Mouse (Mus musculus) thymus, adult 2 months (tissue): Measurements from ENCODE around the gene Tesk2. TPM values are rescaled to one million over a fixed set of nuclear protein-coding genes. Genes with fewer than 3 reads are reported as not detected.

ENCODE experiments used
- DNase-seq: peaks from one replicate; pipeline ENCODE4 v3.0.0; 2021
- H3K27ac ChIP-seq: fragments of 200-500 bp; 2 replicates; pipeline ENCODE4 v1.5.1; 2012; ENCODE audit warnings: low read length, control low read depth; ENCODE audit not compliant: control insufficient read depth, insufficient read depth
- H3K27me3 ChIP-seq: fragments of 200-500 bp; 2 replicates; pipeline ENCODE4 v1.6.1; 2012; ENCODE audit warnings: mild to moderate bottlenecking, low read length, moderate library complexity, mixed read lengths; ENCODE audit not compliant: control insufficient read depth, insufficient read depth
- H3K36me3 ChIP-seq: fragments of 200-500 bp; 2 replicates; pipeline ENCODE4 v1.6.1; 2012; ENCODE audit warnings: mild to moderate bottlenecking, low read length, moderate library complexity; ENCODE audit not compliant: control insufficient read depth, insufficient read depth
- H3K4me1 ChIP-seq: fragments of 200-500 bp; replicated peaks from 2 replicates; pipeline ENCODE4 v1.6.1; 2012; ENCODE audit warnings: low read length; ENCODE audit not compliant: control insufficient read depth, insufficient read depth
- H3K4me3 ChIP-seq: fragments of 200-500 bp; 2 replicates; pipeline ENCODE4 v1.5.1; 2012; ENCODE audit warnings: mild to moderate bottlenecking, low read length, control low read depth, moderate library complexity; ENCODE audit not compliant: control insufficient read depth, insufficient read depth
- CTCF ChIP-seq: fragments of 200-500 bp; IDR thresholded peaks from 2 replicates; pipeline ENCODE4 v1.5.1; 2012; ENCODE audit warnings: mild to moderate bottlenecking, control low read depth, low read length, moderate library complexity, borderline replicate concordance; ENCODE audit not compliant: control insufficient read depth, poor library complexity, insufficient read depth; ENCODE audit errors: extremely low read depth
- POLR2A ChIP-seq: fragments of 200-500 bp; IDR thresholded peaks from 2 replicates; pipeline ENCODE4 v1.6.1; 2012; ENCODE audit warnings: mild to moderate bottlenecking, low read length, control low read depth, moderate library complexity; ENCODE audit not compliant: control insufficient read depth, poor library complexity, insufficient read depth; ENCODE audit errors: extremely low read depth
- WGBS: fragments of 180-500 bp; shearing (Covaris S2); methylation state at CpG from one replicate; pipeline ENCODE4 v1.1.7; 2018; 5-methylcytosine and 5-hydroxymethylcytosine counted together
- polyA plus RNA-seq: library from polyadenylated mRNA; depleted of rRNA; stranded (reverse); fragments of >200 nt; gene quantifications from 2 replicates; pipeline ENCODE4 v1.2.3, GENCODE M21; 2012

The Tesk2 gene
- polyA plus RNA-seq, 1 experiment = 4.4 TPM

DNA sequence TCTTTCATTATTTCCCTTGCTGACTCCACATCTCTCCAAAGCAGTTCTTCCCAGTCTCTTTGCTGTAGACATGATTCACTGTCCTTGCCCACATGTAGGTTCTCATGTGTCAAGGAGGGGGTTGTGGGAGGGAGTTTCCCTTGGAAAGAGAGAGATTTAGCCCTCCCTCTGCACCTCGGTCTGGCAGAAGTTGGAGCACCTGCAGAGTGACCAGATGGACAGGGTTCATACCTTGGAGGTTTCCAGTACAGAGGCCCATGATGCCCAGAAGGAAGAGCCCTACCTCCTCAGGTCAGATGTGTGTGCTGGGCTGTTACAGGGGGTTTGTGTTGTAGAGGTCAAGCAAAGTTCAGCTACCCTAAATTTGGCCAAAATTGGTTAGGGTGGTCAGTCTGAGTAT is 8.2 kb upstream of the Tesk2 start:
- 0 out of 2 replicates have a peak, but pooled peaks cover 5% of the 10 kb centered on the region for H3K4me1 ChIP-seq
- H3K36me3 ChIP-seq = no peaks in the 10 kb centered on the region
- no peak for TF ChIP-seq POLR2A
- no peak for TF ChIP-seq CTCF
- DNase-seq = no peak
- WGBS = 82% methylated on average over 1 of the region's 1 CpGs
- no peaks in the 10 kb centered on the region for H3K27me3 ChIP-seq
- no peak overlapping the region for H3K27ac ChIP-seq
- no peak overlapping the region for H3K4me3 ChIP-seq

DNA sequence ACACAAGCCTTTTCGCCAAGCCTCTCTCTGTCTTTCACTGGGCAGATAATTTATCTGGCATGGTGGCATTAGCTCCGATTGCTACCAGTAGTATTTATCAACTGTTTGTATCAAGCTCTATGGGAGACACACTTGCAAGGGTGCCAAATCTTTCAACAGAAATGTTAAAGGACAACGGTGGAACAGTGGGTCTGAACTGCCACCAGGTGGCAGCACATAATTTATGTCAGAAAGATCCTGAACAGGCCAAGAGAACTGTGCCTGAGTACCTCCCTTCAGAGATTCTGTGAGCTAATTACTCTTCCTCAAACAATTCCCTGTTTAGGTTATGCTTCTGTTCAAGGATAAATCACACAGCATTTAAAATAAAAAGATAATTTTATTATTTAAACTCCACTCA is 1.4 kb upstream of the Tesk2 start:
- peak; percentile 68 for DNase-seq
- Histone ChIP-seq H3K27ac (no peak overlapping the region), H3K27me3 (no peaks in the 10 kb centered on the region), H3K4me1 (0 out of 2 replicates have a peak, but pooled peaks cover 5% of the 10 kb centered on the region), H3K36me3 (no peaks in the 10 kb centered on the region), H3K4me3 (no peak overlapping the region)
- 35% methylated on average over 3 of the region's 3 CpGs for WGBS
- TF ChIP-seq POLR2A (no peak), CTCF (no peak)

DNA sequence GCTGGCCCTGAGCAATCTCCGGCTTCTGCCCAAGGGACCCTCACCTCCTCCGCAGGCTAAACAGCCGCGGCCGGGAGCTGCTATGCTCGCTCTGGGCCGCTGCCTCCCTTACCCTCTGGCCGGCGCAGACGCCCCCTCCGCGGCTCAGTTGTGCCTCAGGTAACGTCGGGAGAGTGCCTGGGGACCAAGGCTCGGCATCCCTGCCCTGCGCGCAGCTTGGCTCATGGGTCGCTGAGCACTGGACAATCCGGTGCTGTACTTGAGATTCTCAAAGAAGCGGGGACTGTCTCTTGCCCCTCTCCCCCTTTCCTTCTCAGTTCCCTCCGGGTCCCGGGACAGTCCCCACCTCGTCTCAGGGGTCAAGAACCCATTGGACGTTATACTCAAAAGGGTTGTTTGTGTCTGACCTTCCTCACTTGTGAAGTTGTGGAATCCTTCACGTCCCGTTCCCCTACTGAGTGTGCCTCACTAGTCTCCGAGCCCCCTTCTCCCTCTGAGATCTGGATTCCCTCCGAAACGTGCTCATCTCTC is 415 bp downstream of the Tesk2 start:
- TF ChIP-seq POLR2A = no peak
- TF ChIP-seq CTCF = no peak
- WGBS = 1% methylated on average over 29 of the region's 29 CpGs
- 0 out of 2 replicates have a peak, but pooled peaks cover 5% of the 10 kb centered on the region for H3K4me1 ChIP-seq
- no peaks in the 10 kb centered on the region for H3K36me3 ChIP-seq
- H3K27me3 ChIP-seq = no peaks in the 10 kb centered on the region
- peak overlapping the region; percentile 68 for H3K4me3 ChIP-seq
- no peak for DNase-seq
- no peak overlapping the region for H3K27ac ChIP-seq

DNA sequence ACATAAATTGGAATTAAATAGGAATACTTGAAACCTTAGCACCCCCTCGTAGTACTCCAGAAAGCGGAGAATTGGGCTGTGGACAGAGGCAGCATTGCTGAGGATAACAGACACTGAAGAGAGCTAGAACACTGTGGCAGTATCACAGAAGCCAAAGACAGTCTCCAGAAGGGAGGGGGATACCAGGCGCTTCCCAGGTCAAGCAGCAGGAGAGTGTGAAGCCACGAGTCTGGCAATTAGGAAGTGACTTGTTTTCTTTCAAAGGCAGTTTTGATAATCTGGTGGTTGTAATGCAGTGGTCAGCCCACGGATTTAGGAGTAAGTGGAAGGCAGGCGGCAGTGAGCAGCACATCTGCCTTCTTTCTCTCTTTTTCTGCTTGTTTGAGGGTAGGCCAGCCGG is 1.5 kb downstream of the Tesk2 start:
- H3K27me3 ChIP-seq = no peaks in the 10 kb centered on the region
- no peak overlapping the region for H3K27ac ChIP-seq
- no peak for TF ChIP-seq POLR2A
- no peak for TF ChIP-seq CTCF
- DNase-seq = no peak
- H3K4me1 ChIP-seq = 0 out of 2 replicates have a peak, but pooled peaks cover 5% of the 10 kb centered on the region
- WGBS = 90% methylated on average over 7 of the region's 7 CpGs
- no peak overlapping the region for H3K4me3 ChIP-seq
- no peaks in the 10 kb centered on the region for H3K36me3 ChIP-seq

DNA sequence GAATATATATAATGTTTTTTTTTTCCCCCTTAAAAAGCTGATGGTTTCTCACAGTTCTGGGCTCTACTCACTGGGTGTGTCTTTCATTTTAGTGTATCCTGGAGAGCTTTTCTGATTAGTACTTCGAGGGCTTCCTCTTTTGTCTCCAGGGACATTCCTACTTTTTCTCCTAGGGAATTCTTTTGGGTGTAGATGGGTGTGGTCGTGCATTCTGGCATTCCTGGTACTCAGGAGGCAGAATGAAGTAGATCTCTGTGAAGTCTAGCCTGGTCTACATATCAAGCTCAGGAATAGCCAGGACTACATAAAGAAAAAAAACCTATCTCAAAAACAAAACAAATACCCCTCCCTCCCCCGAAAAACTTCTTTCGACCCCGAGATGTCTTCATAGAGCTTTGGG is 4.7 kb downstream of the Tesk2 start:
- no peak for TF ChIP-seq POLR2A
- no peak for TF ChIP-seq CTCF
- Histone ChIP-seq H3K36me3 (no peaks in the 10 kb centered on the region), H3K4me3 (no peak overlapping the region), H3K27me3 (no peaks in the 10 kb centered on the region), H3K27ac (no peak overlapping the region), H3K4me1 (0 out of 2 replicates have a peak, but pooled peaks cover 5% of the 10 kb centered on the region)
- 95% methylated on average over 5 of the region's 5 CpGs for WGBS
- no peak for DNase-seq

DNA sequence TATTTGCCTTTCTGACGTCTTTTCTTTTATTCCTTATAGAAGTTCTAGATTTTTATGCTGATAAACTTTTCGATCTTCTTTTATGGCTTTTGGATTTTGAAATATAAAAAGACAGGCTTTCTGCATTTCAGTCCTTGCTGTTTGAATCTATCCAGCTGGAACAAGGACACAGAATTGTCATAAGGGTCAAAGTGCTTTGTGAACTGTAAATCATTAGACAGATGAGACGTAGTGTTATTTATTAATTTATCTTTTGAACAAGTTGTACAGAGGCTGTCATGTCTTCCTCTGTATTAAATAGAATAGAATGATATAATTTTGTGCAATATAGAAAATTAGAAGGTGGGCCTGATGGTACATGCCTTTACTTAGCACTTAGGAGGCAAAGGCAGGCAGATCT is 6.7 kb downstream of the Tesk2 start:
- Histone ChIP-seq H3K4me3 (no peak overlapping the region), H3K27ac (no peak overlapping the region), H3K36me3 (no peaks in the 10 kb centered on the region), H3K4me1 (no peaks in the 10 kb centered on the region), H3K27me3 (no peaks in the 10 kb centered on the region)
- WGBS = 90% methylated on average over 3 of the region's 3 CpGs
- TF ChIP-seq POLR2A (no peak), CTCF (no peak)
- DNase-seq = no peak

DNA sequence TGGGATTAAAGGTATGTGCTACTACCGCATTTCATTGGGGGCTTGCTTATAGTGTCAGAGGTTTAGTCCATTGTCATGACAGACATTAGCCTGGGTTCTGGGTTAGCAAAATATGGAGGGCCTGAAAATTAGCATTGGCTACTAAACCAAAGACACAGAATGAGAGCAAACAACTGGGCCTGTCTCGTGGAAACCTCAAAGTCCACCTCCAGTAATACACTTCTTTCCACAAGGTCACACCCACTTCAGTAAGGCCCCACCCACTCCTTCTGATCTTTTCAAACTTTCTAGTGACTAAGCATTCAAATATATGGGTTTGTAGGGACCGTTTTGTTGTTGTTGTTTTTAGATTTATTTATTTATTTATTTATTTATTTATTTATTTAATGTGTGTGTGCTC is 8.8 kb downstream of the Tesk2 start:
- Histone ChIP-seq H3K4me3 (no peak overlapping the region), H3K27ac (no peak overlapping the region), H3K4me1 (no peaks in the 10 kb centered on the region), H3K36me3 (no peaks in the 10 kb centered on the region), H3K27me3 (no peaks in the 10 kb centered on the region)
- DNase-seq = no peak
- 95% methylated on average over 3 of the region's 3 CpGs for WGBS
- no peak for TF ChIP-seq POLR2A
- no peak for TF ChIP-seq CTCF
